Mouse (Mus musculus): ENCODE results near the gene Med13l. TPM values are rescaled to one million over a fixed set of nuclear protein-coding genes. Genes with fewer than 3 reads are reported as not detected.

Gene Med13l
- polyA plus RNA-seq, 2 experiments from 2014 or later = 22.0 to 25.3 TPM

GRCm38 (mm10) chr5:118702674-118703073 is 142.2 kb downstream of the Med13l start:
- ATAC-seq = no peak

GRCm38 (mm10) chr5:118704148-118704547 is 143.7 kb downstream of the Med13l start:
- peak; percentile 49 for ATAC-seq

GRCm38 (mm10) chr5:118704960-118705359 is 144.5 kb downstream of the Med13l start:
- ATAC-seq = no peak

GRCm38 (mm10) chr5:118706009-118706408 is 145.5 kb downstream of the Med13l start:
- ATAC-seq = no peak

GRCm38 (mm10) chr5:118706414-118706813 is 145.9 kb downstream of the Med13l start:
- no peak for ATAC-seq

GRCm38 (mm10) chr5:118707501-118707900 is 147.0 kb downstream of the Med13l start:
- ATAC-seq = no peak

- ATAC-seq = peak; percentile 48
These were observed 147.9 kb downstream of the Med13l start for GRCm38 (mm10) chr5:118708215-118708949.

- peak; percentile 77 for ATAC-seq
These were observed 149.4 kb downstream of the Med13l start for GRCm38 (mm10) chr5:118709847-118710251.

- ATAC-seq = no peak
These were observed 155.0 kb downstream of the Med13l start for GRCm38 (mm10) chr5:118715518-118715917.

GRCm38 (mm10) chr5:118716295-118717271 is 156.1 kb downstream of the Med13l start:
- no peak for ATAC-seq

- no peak for ATAC-seq
These were observed 157.0 kb downstream of the Med13l start for GRCm38 (mm10) chr5:118717456-118717855.

GRCm38 (mm10) chr5:118718070-118718469 is 157.6 kb downstream of the Med13l start:
- ATAC-seq = no peak

GRCm38 (mm10) chr5:118721416-118721815 is 160.9 kb downstream of the Med13l start:
- ATAC-seq = no peak

- no peak for ATAC-seq
These were observed 161.4 kb downstream of the Med13l start for GRCm38 (mm10) chr5:118721848-118722247.

- ATAC-seq = no peak
These were observed 162.0 kb downstream of the Med13l start for GRCm38 (mm10) chr5:118722456-118722855.

GRCm38 (mm10) chr5:118725425-118725824 is 164.9 kb downstream of the Med13l start:
- ATAC-seq = no peak

- ATAC-seq = no peak
These were observed 165.5 kb downstream of the Med13l start for GRCm38 (mm10) chr5:118725886-118726505.

GRCm38 (mm10) chr5:118727336-118727735 is 166.9 kb downstream of the Med13l start:
- ATAC-seq = no peak

- ATAC-seq = no peak
These were observed 171.7 kb downstream of the Med13l start for GRCm38 (mm10) chr5:118732221-118732620.

- ATAC-seq = no peak
These were observed 172.2 kb downstream of the Med13l start for GRCm38 (mm10) chr5:118732651-118733050.

- no peak for ATAC-seq
These were observed 173.1 kb downstream of the Med13l start for GRCm38 (mm10) chr5:118733566-118733965.

GRCm38 (mm10) chr5:118734455-118734854 is 174.0 kb downstream of the Med13l start:
- no peak for ATAC-seq

- no peak for ATAC-seq
These were observed 175.3 kb downstream of the Med13l start for GRCm38 (mm10) chr5:118735738-118736137.

All from CD4-positive, CD25-positive, alpha-beta regulatory T cell, adult 4 months (primary cell).